Mouse (Mus musculus) kidney, embryonic 16.5 days (tissue): ENCODE results near the gene Tmem41a. TPM values are rescaled to one million over a fixed set of nuclear protein-coding genes. Genes with fewer than 3 reads are reported as not detected.
"Not testable (repeated sequence)": the region's sequence is repeated elsewhere in the genome, so short reads cannot be mapped to it uniquely, and the experiment has no call there.

Experiments
- ATAC-seq: fragments of 200-750 bp; cut with Nextera tagmentation; 2 replicates; pipeline ENCODE4 v1.8.0; 2017; ENCODE audit warnings: moderate TSS enrichment; ENCODE audit not compliant: low FRiP score, low TSS enrichment
- H3K27ac ChIP-seq: fragments of 300-500 bp; sonication (generic); 2 replicates; pipeline ENCODE4 v1.5.1; 2014; ENCODE audit warnings: low read length
- H3K27me3 ChIP-seq: fragments of 300-500 bp; sonication (generic); 2 replicates; pipeline ENCODE4 v1.6.1; 2014; ENCODE audit warnings: low read length, control low read depth, mixed read lengths; ENCODE audit not compliant: insufficient read depth
- H3K36me3 ChIP-seq: fragments of 300-500 bp; sonication (generic); 2 replicates; pipeline ENCODE4 v1.6.1; 2014; ENCODE audit warnings: low read length, control low read depth, mixed read lengths; ENCODE audit not compliant: insufficient read depth
- H3K4me1 ChIP-seq: fragments of 300-500 bp; sonication (generic); 2 replicates; pipeline ENCODE4 v1.6.1; 2014; ENCODE audit warnings: low read length, control low read depth, mixed read lengths; ENCODE audit not compliant: insufficient read depth
- H3K4me2 ChIP-seq: fragments of 300-500 bp; sonication (generic); replicated peaks from 2 replicates; pipeline ENCODE4 v1.6.1; 2014; ENCODE audit warnings: low read depth, low read length
- H3K4me3 ChIP-seq: fragments of 300-500 bp; sonication (generic); 2 replicates; pipeline ENCODE4 v1.5.1; 2014; ENCODE audit warnings: mild to moderate bottlenecking, low read length
- H3K9ac ChIP-seq: fragments of 300-500 bp; sonication (generic); replicated peaks from 2 replicates; pipeline ENCODE4 v1.6.1; 2014; ENCODE audit warnings: low read length
- H3K9me3 ChIP-seq: fragments of 300-500 bp; sonication (generic); 2 replicates; pipeline ENCODE4 v1.6.1; 2016; ENCODE audit warnings: low read length, control low read depth
- WGBS: fragments of 180-500 bp; shearing (Covaris S2); extraction: QIAGEN DNeasy Blood & Tissue Kit; methylation state at CpG from one replicate; pipeline ENCODE4 v1.1.7; 2014; 5-methylcytosine and 5-hydroxymethylcytosine counted together
- polyA plus RNA-seq: library from polyadenylated mRNA; unstranded; fragments of >200 nt; fragmentation: Nextera tagmentation; extraction: Ambion mirVana; gene quantifications from 2 replicates; pipeline ENCODE4 v1.2.1, GENCODE M21; 2015

The Tmem41a gene
- polyA plus RNA-seq, 1 experiment from 2014 or later, result 24.7 TPM

- H3K36me3 ChIP-seq, H3K27me3 ChIP-seq, H3K4me2 ChIP-seq, H3K9ac ChIP-seq, H3K9me3 ChIP-seq, ATAC-seq, H3K4me3 ChIP-seq, H3K27ac ChIP-seq, H3K4me1 ChIP-seq: not testable (repeated sequence)
- 47% methylated on average over 6 of the region's 8 CpGs for WGBS
Measured at GRCm38 (mm10) chr16:21908906-21909305, 38.4 kb downstream of the Tmem41a start.

GRCm38 (mm10) chr16:21906902-21907301 is 40.5 kb downstream of the Tmem41a start:
- Histone ChIP-seq H3K27ac (no peak overlapping the region), H3K4me3 (no peak overlapping the region), H3K9ac (no peak overlapping the region), H3K4me1 (no peaks in the 10 kb centered on the region), H3K36me3 (no peaks in the 10 kb centered on the region; the same call in 1 of the 2 replicates), H3K27me3 (no peaks in the 10 kb centered on the region), H3K9me3 (no peaks in the 10 kb centered on the region; the same call in 1 of the 2 replicates), H3K4me2 (no peak overlapping the region)
- WGBS, result 86% methylated on average over 6 of the region's 6 CpGs
- ATAC-seq, result no peak

GRCm38 (mm10) chr16:21905996-21906395 is 41.4 kb downstream of the Tmem41a start:
- H3K4me3 ChIP-seq, result no peak overlapping the region
- H3K36me3 ChIP-seq, result no peaks in the 10 kb centered on the region; the same call in 1 of the 2 replicates
- H3K4me2 ChIP-seq, result no peak overlapping the region
- ATAC-seq, result no peak
- WGBS, result 90% methylated on average over 7 of the region's 7 CpGs
- H3K9me3 ChIP-seq, result no peaks in the 10 kb centered on the region; the same call in 1 of the 2 replicates
- no peaks in the 10 kb centered on the region for H3K27me3 ChIP-seq
- no peaks in the 10 kb centered on the region for H3K4me1 ChIP-seq
- H3K9ac ChIP-seq, result no peak overlapping the region
- H3K27ac ChIP-seq, result no peak overlapping the region

GRCm38 (mm10) chr16:21904636-21905035 is 42.7 kb downstream of the Tmem41a start:
- Histone ChIP-seq H3K36me3 (no peaks in the 10 kb centered on the region), H3K27ac (no peak overlapping the region), H3K4me1 (no peaks in the 10 kb centered on the region), H3K4me3 (no peak overlapping the region), H3K27me3 (no peaks in the 10 kb centered on the region), H3K9me3 (no peaks in the 10 kb centered on the region; the same call in 1 of the 2 replicates), H3K4me2 (no peak overlapping the region), H3K9ac (no peak overlapping the region)
- WGBS, result 83% methylated on average over 10 of the region's 10 CpGs
- no peak for ATAC-seq

- WGBS, result 75% methylated on average over 5 of the region's 5 CpGs
- no peaks in the 10 kb centered on the region for H3K9me3 ChIP-seq
- no peaks in the 10 kb centered on the region for H3K4me1 ChIP-seq
- ATAC-seq, result no peak
- no peaks in the 10 kb centered on the region for H3K27me3 ChIP-seq
- H3K4me2 ChIP-seq, result no peak overlapping the region
- no peak overlapping the region for H3K9ac ChIP-seq
- no peak overlapping the region for H3K27ac ChIP-seq
- no peaks in the 10 kb centered on the region for H3K36me3 ChIP-seq
- no peak overlapping the region for H3K4me3 ChIP-seq
Measured at GRCm38 (mm10) chr16:21901286-21901685, 46.1 kb downstream of the Tmem41a start.

GRCm38 (mm10) chr16:21893890-21894289 is 53.5 kb downstream of the Tmem41a start:
- no peak for ATAC-seq
- 92% methylated on average over 6 of the region's 6 CpGs for WGBS
- Histone ChIP-seq H3K27me3 (no peaks in the 10 kb centered on the region), H3K4me3 (no peak overlapping the region), H3K9me3 (no peaks in the 10 kb centered on the region), H3K27ac (no peak overlapping the region), H3K9ac (no peak overlapping the region), H3K4me2 (no peak overlapping the region), H3K36me3 (no peaks in the 10 kb centered on the region), H3K4me1 (no peaks in the 10 kb centered on the region)

- Histone ChIP-seq H3K4me3 (no peak overlapping the region), H3K4me1 (no peaks in the 10 kb centered on the region), H3K27me3 (no peaks in the 10 kb centered on the region), H3K9me3 (no peaks in the 10 kb centered on the region), H3K9ac (no peak overlapping the region), H3K27ac (no peak overlapping the region), H3K4me2 (no peak overlapping the region), H3K36me3 (no peaks in the 10 kb centered on the region)
- WGBS, result 84% methylated on average over 2 of the region's 2 CpGs
- ATAC-seq, result no peak
Measured at GRCm38 (mm10) chr16:21887601-21888000, 59.8 kb downstream of the Tmem41a start.

Other genes starting within 250 kb of the Tmem41a start
- 5.6 and 6.7 TPM in 2 replicates for gene Ehhadh, start 159.7 kb downstream of the Tmem41a start, polyA plus RNA-seq
- gene Map3k13, start 153.2 kb downstream of the Tmem41a start, polyA plus RNA-seq, result 1.0 and 1.2 TPM in 2 replicates
- gene Liph, start 48.1 kb upstream of the Tmem41a start, polyA plus RNA-seq, result 0.48 and 0.96 TPM in 2 replicates
- gene Senp2, start 61.9 kb upstream of the Tmem41a start, polyA plus RNA-seq, result 37.0 and 41.0 TPM in 2 replicates
- gene Igf2bp2, start 215.7 kb upstream of the Tmem41a start, polyA plus RNA-seq, result 84.5 and 98.6 TPM in 2 replicates